Mouse (Mus musculus): ENCODE measurements around the gene Flnb. TPM values are rescaled to one million over a fixed set of nuclear protein-coding genes. Genes with fewer than 3 reads are reported as not detected.

Flnb gene
- polyA plus RNA-seq, 1 experiment, result 37.2 TPM

DNA sequence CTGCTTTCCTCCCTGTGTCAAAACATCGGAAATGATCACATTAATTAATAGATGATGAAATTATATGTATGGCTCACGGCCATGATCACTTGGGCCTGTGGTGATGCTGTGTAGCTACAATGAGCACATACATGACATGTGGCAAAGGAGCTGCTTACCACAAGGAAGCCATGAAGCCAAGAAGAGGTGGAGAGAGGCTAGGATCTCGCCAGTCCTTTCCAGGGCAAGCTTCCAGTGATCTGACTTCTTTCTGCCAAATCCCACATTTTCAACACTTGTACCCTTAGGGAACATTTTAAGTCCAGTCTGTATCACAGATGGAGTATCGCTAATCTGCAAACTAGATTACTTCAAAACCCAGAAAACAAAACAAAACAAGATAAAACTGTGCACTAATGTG, 67.1 kb downstream of the Flnb start:
- Histone ChIP-seq H3K36me3 (ENCODE audit: control insufficient read depth, insufficient read depth, low read length) (peaks cover 6% of the 10 kb centered on the region), H3K27ac (ENCODE audit: insufficient read depth, low read depth, low read length) (no peak overlapping the region), H3K4me3 (ENCODE audit: insufficient read depth, low read depth, low read length) (no peak overlapping the region), H3K27me3 (replicated peaks; ENCODE audit: control insufficient read depth, insufficient read depth, low read length) (no peaks in the 10 kb centered on the region), H3K4me1 (ENCODE audit: control insufficient read depth, insufficient read depth, low read length) (no peaks in the 10 kb centered on the region)
- WGBS, result 92% methylated on average over 4 of the region's 4 CpGs
- TF ChIP-seq POLR2A (IDR thresholded peaks at IDR 0.05; ENCODE audit: low read depth, low read length) (no peak), CTCF (conservative IDR thresholded peaks at IDR 0.05; ENCODE audit: insufficient read depth, insufficient read length, low read depth, low read length) (no peak)
- no peak for DNase-seq

DNA sequence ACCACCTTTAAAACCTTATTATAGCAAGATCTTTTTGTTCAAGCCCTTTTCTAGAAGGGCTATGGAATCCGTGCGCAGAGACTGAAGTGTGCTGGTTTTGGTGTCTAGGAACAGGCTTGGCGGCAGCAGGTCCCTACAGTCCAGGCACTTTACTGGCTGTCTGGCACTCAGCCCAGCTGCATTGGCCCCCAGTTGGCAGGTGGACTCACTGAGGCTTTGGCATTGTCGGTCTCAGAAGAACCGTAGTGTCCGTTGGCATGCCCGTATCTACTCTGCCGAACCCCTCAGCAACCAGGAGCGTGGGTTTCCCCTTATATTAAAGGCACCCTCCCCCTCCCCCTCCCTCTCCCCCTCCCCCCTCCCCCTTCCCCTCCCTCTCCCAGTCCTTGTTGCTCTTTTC, 67.8 kb downstream of the Flnb start:
- H3K27me3 ChIP-seq (replicated peaks; ENCODE audit: control insufficient read depth, insufficient read depth, low read length), result no peaks in the 10 kb centered on the region
- no peak for DNase-seq
- WGBS, result 90% methylated on average over 9 of the region's 9 CpGs
- no peaks in the 10 kb centered on the region for H3K4me1 ChIP-seq (ENCODE audit: control insufficient read depth, insufficient read depth, low read length)
- H3K4me3 ChIP-seq (ENCODE audit: insufficient read depth, low read depth, low read length), result no peak overlapping the region
- H3K36me3 ChIP-seq (ENCODE audit: control insufficient read depth, insufficient read depth, low read length), result peaks cover 6% of the 10 kb centered on the region
- TF ChIP-seq CTCF (conservative IDR thresholded peaks at IDR 0.05; ENCODE audit: insufficient read depth, insufficient read length, low read depth, low read length) (no peak), POLR2A (IDR thresholded peaks at IDR 0.05; ENCODE audit: low read depth, low read length) (no peak)
- H3K27ac ChIP-seq (ENCODE audit: insufficient read depth, low read depth, low read length), result no peak overlapping the region

DNA sequence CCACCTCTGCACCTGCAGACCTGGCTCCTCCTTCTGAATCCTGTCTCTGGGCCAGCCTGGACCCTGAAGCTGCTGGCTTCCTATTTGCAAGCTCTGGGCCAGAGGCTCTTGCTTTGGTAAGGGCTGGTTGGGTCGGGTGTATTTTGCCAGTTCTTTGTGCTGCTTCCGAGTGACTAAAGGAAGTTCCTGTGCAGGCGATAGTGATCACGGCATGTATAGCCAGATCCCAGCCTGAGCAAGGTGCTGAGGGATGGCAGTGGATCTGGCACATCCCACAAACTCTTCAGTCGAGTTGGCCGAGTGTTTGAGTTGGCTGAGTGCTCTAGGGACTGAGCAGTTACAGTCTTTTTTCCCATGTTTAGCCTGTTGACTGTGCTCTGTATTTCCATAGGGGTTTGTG, 68.3 kb downstream of the Flnb start:
- TF ChIP-seq CTCF (conservative IDR thresholded peaks at IDR 0.05; ENCODE audit: insufficient read depth, insufficient read length, low read depth, low read length), result no peak
- TF ChIP-seq POLR2A (IDR thresholded peaks at IDR 0.05; ENCODE audit: low read depth, low read length), result no peak
- Histone ChIP-seq H3K27me3 (replicated peaks; ENCODE audit: control insufficient read depth, insufficient read depth, low read length) (no peaks in the 10 kb centered on the region), H3K36me3 (ENCODE audit: control insufficient read depth, insufficient read depth, low read length) (peaks cover 8% of the 10 kb centered on the region), H3K4me1 (ENCODE audit: control insufficient read depth, insufficient read depth, low read length) (no peaks in the 10 kb centered on the region), H3K27ac (ENCODE audit: insufficient read depth, low read depth, low read length) (no peak overlapping the region), H3K4me3 (ENCODE audit: insufficient read depth, low read depth, low read length) (no peak overlapping the region)
- 88% methylated on average over 6 of the region's 6 CpGs for WGBS
- DNase-seq, result no peak

DNA sequence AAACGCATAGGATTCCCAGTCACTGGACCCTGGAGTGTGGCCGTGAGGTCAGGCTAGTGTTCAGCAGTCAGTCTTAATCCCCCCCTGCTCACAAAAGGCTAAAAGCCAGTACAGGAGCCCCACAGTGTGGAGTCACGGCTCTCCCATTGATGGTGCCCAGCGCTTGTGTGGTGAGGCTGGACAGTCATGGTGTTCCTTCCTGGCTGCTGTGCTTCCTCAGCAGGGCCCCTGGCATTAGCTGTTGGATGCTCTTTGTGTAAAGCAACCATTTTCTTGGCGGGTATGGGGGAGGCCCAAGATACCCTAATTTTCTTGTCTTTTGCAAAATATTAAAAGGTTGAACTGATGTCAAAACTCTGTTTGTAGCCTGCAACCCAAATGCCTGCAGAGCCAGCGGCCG, 69.4 kb downstream of the Flnb start:
- WGBS, result 94% methylated on average over 7 of the region's 7 CpGs
- H3K36me3 ChIP-seq (ENCODE audit: control insufficient read depth, insufficient read depth, low read length), result peaks cover 5% of the 10 kb centered on the region; the same call in 1 of the 2 replicates
- DNase-seq, result no peak
- no peaks in the 10 kb centered on the region for H3K4me1 ChIP-seq (ENCODE audit: control insufficient read depth, insufficient read depth, low read length)
- TF ChIP-seq POLR2A (IDR thresholded peaks at IDR 0.05; ENCODE audit: low read depth, low read length), result no peak
- no peak for TF ChIP-seq CTCF (conservative IDR thresholded peaks at IDR 0.05; ENCODE audit: insufficient read depth, insufficient read length, low read depth, low read length)
- no peaks in the 10 kb centered on the region for H3K27me3 ChIP-seq (replicated peaks; ENCODE audit: control insufficient read depth, insufficient read depth, low read length)
- H3K27ac ChIP-seq (ENCODE audit: insufficient read depth, low read depth, low read length), result no peak overlapping the region
- H3K4me3 ChIP-seq (ENCODE audit: insufficient read depth, low read depth, low read length), result no peak overlapping the region

DNA sequence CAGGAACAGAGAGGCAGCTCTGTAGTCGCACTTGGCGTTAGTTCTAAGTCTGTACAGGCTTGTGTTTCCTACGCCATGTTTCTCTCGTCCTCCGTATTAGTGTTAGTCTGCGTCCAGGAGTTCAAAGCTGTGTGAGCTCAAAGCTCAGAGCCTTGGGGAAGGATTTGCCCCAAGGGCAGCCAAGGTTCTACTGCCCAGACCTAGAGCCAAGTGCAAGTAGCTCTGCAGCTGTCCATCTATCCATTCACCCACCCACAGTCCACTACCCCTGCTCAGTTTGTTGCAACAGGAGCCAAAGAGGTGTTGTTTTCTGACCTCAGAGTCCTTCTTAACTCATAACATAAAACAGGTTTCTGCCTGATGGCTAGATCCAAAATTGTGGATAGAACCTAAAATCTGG, 70.5 kb downstream of the Flnb start:
- Histone ChIP-seq H3K27ac (ENCODE audit: insufficient read depth, low read depth, low read length) (no peak overlapping the region), H3K27me3 (replicated peaks; ENCODE audit: control insufficient read depth, insufficient read depth, low read length) (no peaks in the 10 kb centered on the region), H3K4me3 (ENCODE audit: insufficient read depth, low read depth, low read length) (no peak overlapping the region), H3K36me3 (ENCODE audit: control insufficient read depth, insufficient read depth, low read length) (peaks cover 2% of the 10 kb centered on the region; the same call in 1 of the 2 replicates), H3K4me1 (ENCODE audit: control insufficient read depth, insufficient read depth, low read length) (no peaks in the 10 kb centered on the region)
- DNase-seq, result no peak
- 90% methylated on average over 6 of the region's 6 CpGs for WGBS
- TF ChIP-seq POLR2A (IDR thresholded peaks at IDR 0.05; ENCODE audit: low read depth, low read length), result no peak
- TF ChIP-seq CTCF (conservative IDR thresholded peaks at IDR 0.05; ENCODE audit: insufficient read depth, insufficient read length, low read depth, low read length), result no peak

DNA sequence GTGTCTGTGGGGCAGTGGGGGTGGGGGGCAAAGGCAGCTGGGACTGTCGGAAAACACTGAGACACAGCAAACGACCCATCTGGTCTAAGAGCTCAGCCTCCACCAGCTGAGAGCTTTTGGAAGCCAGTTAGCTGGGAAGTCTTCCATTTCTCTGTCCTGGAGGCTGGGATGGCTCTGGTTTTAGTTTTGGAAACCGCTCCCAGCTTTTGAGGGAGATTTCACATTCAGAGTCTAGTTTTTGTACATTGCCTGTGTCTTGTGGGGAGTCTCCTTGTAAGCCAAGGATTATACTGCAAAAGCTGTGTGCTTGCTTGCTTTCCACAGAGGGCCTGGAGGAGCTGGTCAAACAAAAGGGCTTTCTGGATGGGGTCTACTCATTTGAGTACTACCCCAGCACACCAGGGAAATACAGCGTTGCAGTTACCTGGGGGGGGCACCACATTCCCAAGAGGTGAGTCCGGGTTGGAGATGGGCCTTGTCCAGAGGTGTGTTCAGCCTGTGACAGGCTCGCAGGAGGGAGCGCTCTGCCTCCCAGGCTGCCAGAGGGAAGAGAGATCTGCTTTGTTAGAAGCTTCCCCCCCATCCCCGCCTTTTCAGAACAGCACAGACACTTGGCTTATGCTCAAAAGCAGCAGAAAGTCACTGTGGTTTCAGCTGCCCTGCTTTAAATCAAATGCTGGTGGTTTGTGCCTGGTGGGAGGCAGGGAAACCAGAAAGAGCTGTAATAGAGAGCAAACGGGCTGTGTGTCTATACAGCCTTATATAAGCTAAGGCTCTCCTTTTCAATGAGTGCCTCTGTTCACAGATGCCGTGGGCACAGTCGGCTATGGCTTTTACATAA, 71.3 kb downstream of the Flnb start:
- Histone ChIP-seq H3K4me1 (ENCODE audit: control insufficient read depth, insufficient read depth, low read length) (no peaks in the 10 kb centered on the region), H3K27ac (ENCODE audit: insufficient read depth, low read depth, low read length) (no peak overlapping the region), H3K27me3 (replicated peaks; ENCODE audit: control insufficient read depth, insufficient read depth, low read length) (no peaks in the 10 kb centered on the region), H3K4me3 (ENCODE audit: insufficient read depth, low read depth, low read length) (no peak overlapping the region), H3K36me3 (ENCODE audit: control insufficient read depth, insufficient read depth, low read length) (peaks cover 2% of the 10 kb centered on the region; the same call in 1 of the 2 replicates)
- 78% methylated on average over 11 of the region's 11 CpGs for WGBS
- TF ChIP-seq CTCF (conservative IDR thresholded peaks at IDR 0.05; ENCODE audit: insufficient read depth, insufficient read length, low read depth, low read length) (no peak), POLR2A (IDR thresholded peaks at IDR 0.05; ENCODE audit: low read depth, low read length) (no peak)
- DNase-seq, result peak; percentile 33

DNA sequence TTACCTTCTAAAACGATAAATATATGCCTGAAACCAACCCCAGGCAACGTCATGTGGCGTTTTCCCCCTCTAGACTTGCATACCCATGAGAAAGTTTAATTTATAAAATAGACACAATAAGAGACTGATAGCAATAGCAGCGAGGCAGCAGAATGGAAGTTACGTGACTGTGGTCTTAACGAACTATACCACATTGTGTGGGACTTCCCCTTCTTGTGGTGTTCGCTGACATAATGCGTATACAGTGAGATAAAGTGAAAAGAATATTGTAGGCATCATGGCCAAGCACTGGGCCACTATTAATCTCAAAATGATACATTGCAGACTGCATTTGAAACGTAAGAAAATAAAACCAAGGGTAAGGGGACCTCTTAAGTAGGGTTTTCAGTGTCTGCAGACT, 72.1 kb downstream of the Flnb start:
- no peaks in the 10 kb centered on the region for H3K4me1 ChIP-seq (ENCODE audit: control insufficient read depth, insufficient read depth, low read length)
- no peak for TF ChIP-seq CTCF (conservative IDR thresholded peaks at IDR 0.05; ENCODE audit: insufficient read depth, insufficient read length, low read depth, low read length)
- no peak for TF ChIP-seq POLR2A (IDR thresholded peaks at IDR 0.05; ENCODE audit: low read depth, low read length)
- peaks cover 5% of the 10 kb centered on the region; the same call in 1 of the 2 replicates for H3K36me3 ChIP-seq (ENCODE audit: control insufficient read depth, insufficient read depth, low read length)
- no peak overlapping the region for H3K27ac ChIP-seq (ENCODE audit: insufficient read depth, low read depth, low read length)
- no peak for DNase-seq
- H3K27me3 ChIP-seq (replicated peaks; ENCODE audit: control insufficient read depth, insufficient read depth, low read length), result no peaks in the 10 kb centered on the region
- no peak overlapping the region for H3K4me3 ChIP-seq (ENCODE audit: insufficient read depth, low read depth, low read length)
- 83% methylated on average over 9 of the region's 9 CpGs for WGBS
